15 mouse cellular contexts compared by ENCODE assay signal in genomic region chr13:101771071-101771470, GRCm38 (mm10).
"Had no signal": no experiment of that assay in that cellular context is flagged by ENCODE, and none has a peak within 500 bp of the region (broad histone marks: within the 10 kb centered on the region; RNA-seq: fewer than 3 reads in every experiment).

No protein-coding gene starts in this region.

- H3K4me2 ChIP-seq: kidney, embryonic 15.5 days; limb, embryonic 13.5 days; lung, embryonic 15.5 days; neural tube, embryonic 15.5 days had no signal

- DNase-seq: kidney, adult 18-20 months; kidney, postnatal 14 days; left cerebral cortex, postnatal 4 days; lung, postnatal 14 days; midbrain, embryonic 14.5 days; right cerebral cortex, adult 18-20 months; thymus, adult 18-20 months; thymus, postnatal 14 days had no signal

- H3K4me3 ChIP-seq: kidney, embryonic 15.5 days; layer of hippocampus, adult 2 months; limb, embryonic 13.5 days; lung, embryonic 15.5 days; myocyte; neural tube, embryonic 15.5 days had no signal

- H3K27ac ChIP-seq: kidney, embryonic 15.5 days; layer of hippocampus, adult 2 months; limb, embryonic 13.5 days; lung, embryonic 15.5 days; macrophage; neural tube, embryonic 15.5 days had no signal

- H3K36me3 ChIP-seq: kidney, embryonic 15.5 days; limb, embryonic 13.5 days; lung, embryonic 15.5 days; neural tube, embryonic 15.5 days had no signal

- H3K27me3 ChIP-seq: kidney, embryonic 15.5 days; limb, embryonic 13.5 days; lung, embryonic 15.5 days; neural tube, embryonic 15.5 days had no signal

- H3K9me3 ChIP-seq: kidney, embryonic 15.5 days; limb, embryonic 13.5 days; lung, embryonic 15.5 days; neural tube, embryonic 15.5 days had no signal

- H3K9ac ChIP-seq: kidney, embryonic 15.5 days; limb, embryonic 13.5 days; lung, embryonic 15.5 days; neural tube, embryonic 15.5 days had no signal
